Mouse (Mus musculus) intestine, embryonic 16.5 days (tissue): ENCODE results near the gene Prkar1b. TPM values are rescaled to one million over a fixed set of nuclear protein-coding genes. Genes with fewer than 3 reads are reported as not detected.
A peak's percentile ranks its signal among the peaks of the same experiment; 100 is the strongest.

ENCODE experiments used
- ATAC-seq: fragments of 200-750 bp; cut with Nextera tagmentation; 2 replicates; pipeline ENCODE4 v1.8.0; 2017; ENCODE audit warnings: moderate TSS enrichment, moderate library complexity
- H3K27ac ChIP-seq: fragments of 300-500 bp; sonication (generic); 2 replicates; pipeline ENCODE4 v1.5.1; 2014; ENCODE audit warnings: mild to moderate bottlenecking, low read length
- H3K27me3 ChIP-seq: fragments of 300-500 bp; sonication (generic); replicated peaks from 2 replicates; pipeline ENCODE4 v1.6.1; 2014; ENCODE audit warnings: low read length, control low read depth, mixed read lengths; ENCODE audit not compliant: control insufficient read depth, insufficient read depth
- H3K36me3 ChIP-seq: fragments of 300-500 bp; sonication (generic); 2 replicates; pipeline ENCODE4 v1.6.1; 2014; ENCODE audit warnings: low read length, control low read depth; ENCODE audit not compliant: control insufficient read depth, insufficient read depth
- H3K4me1 ChIP-seq: fragments of 300-500 bp; sonication (generic); 2 replicates; pipeline ENCODE4 v1.6.1; 2014; ENCODE audit warnings: low read length, control low read depth, mixed read lengths; ENCODE audit not compliant: control insufficient read depth, insufficient read depth
- H3K4me2 ChIP-seq: fragments of 300-500 bp; sonication (generic); 2 replicates; pipeline ENCODE4 v1.6.1; 2014; ENCODE audit warnings: low read depth, low read length, control low read depth
- H3K4me3 ChIP-seq: fragments of 300-500 bp; sonication (generic); 2 replicates; pipeline ENCODE4 v1.5.1; 2014; ENCODE audit warnings: mild to moderate bottlenecking, low read length
- H3K9ac ChIP-seq: fragments of 300-500 bp; sonication (generic); 2 replicates; pipeline ENCODE4 v1.6.1; 2014; ENCODE audit warnings: low read depth, low read length
- H3K9me3 ChIP-seq: fragments of 300-500 bp; sonication (generic); 2 replicates; pipeline ENCODE4 v1.6.1; 2016; ENCODE audit warnings: low read length, control low read depth; ENCODE audit not compliant: control insufficient read depth
- WGBS: fragments of 180-500 bp; shearing (Covaris S2); extraction: QIAGEN DNeasy Blood & Tissue Kit; methylation state at CpG from one replicate; pipeline ENCODE4 v1.1.7; 2014; 5-methylcytosine and 5-hydroxymethylcytosine counted together
- polyA plus RNA-seq: library from polyadenylated mRNA; unstranded; fragments of >200 nt; fragmentation: Nextera tagmentation; extraction: Ambion mirVana; gene quantifications from 2 replicates; pipeline ENCODE4 v1.2.1, GENCODE M21; 2015

Gene Prkar1b
- polyA plus RNA-seq, 1 experiment from 2014 or later = 23.6 TPM

DNA sequence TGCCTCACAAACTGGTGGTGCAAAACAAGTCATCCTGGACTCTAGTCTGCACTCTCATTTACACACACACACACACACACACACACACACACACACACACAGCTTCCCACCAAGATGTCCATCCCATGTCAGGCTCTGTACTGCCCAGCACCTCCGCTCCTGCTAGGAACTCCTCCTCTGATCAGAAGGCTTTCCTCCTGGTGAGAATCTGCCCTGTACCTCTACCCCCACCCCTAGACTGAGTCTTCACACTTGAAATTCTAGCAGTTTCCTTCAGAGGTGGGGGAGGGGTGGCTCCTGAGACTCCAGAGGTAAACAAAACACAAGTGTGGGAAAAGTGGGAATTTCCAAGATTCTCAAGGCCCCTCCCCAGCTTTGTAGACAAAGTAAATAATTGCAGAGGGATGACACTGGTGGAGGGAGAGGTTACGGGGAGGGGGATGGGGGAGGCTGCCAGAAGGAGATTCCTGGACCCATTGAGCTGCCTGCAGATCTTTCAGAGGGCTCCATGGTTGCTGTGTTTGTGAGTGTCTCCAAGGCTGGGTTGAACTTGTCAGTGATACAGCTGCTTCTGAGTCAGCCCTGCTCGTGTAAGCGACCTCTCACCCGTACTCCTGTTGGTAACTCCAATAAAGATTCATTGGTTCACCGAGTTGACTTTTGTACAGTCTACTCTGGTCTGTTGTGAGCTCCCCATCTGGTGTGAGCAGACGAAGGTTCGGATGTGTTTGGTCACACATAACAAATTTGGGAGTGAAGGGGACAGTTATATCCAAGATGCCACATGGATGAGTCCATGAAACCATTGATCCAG lies 54.3 kb downstream of the Prkar1b start:
- ATAC-seq = peak; percentile 38
- no peaks in the 10 kb centered on the region for H3K27me3 ChIP-seq
- H3K4me2 ChIP-seq = no peak overlapping the region
- H3K4me1 ChIP-seq = peaks cover 22% of the 10 kb centered on the region
- WGBS = 58% methylated on average over 8 of the region's 8 CpGs
- no peak overlapping the region for H3K27ac ChIP-seq
- peaks cover 5% of the 10 kb centered on the region; the same call in 1 of the 2 replicates for H3K9me3 ChIP-seq
- H3K9ac ChIP-seq = no peak overlapping the region
- 0 out of 2 replicates have a peak, but pooled peaks cover 2% of the 10 kb centered on the region for H3K36me3 ChIP-seq
- no peak overlapping the region for H3K4me3 ChIP-seq

DNA sequence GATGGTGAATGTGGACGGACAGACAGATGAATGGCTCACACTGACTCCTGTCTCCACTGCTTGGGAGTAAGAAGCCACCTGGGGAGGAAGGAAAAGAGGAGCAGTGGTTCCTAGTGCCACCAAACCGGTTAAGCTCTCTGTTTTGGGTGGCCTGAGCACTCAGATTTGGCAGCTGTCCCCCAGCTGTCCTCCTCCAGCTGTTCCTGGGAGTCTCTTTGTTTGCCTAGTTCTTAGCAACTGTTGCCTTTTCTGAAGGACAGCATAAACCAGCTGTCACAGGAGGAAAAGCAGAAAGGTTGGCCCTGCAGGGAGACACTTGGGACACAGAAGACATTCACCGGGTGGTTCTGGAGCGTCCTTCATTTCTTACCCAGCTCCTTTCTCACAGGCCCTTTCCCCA lies 56.3 kb downstream of the Prkar1b start:
- 0 out of 2 replicates have a peak, but pooled peaks cover 10% of the 10 kb centered on the region for H3K4me1 ChIP-seq
- no peak overlapping the region for H3K9ac ChIP-seq
- no peaks in the 10 kb centered on the region for H3K27me3 ChIP-seq
- peaks cover 5% of the 10 kb centered on the region; the same call in 1 of the 2 replicates for H3K9me3 ChIP-seq
- H3K36me3 ChIP-seq = 0 out of 2 replicates have a peak, but pooled peaks cover 2% of the 10 kb centered on the region
- WGBS = 44% methylated on average over 4 of the region's 4 CpGs
- no peak overlapping the region for H3K4me3 ChIP-seq
- H3K27ac ChIP-seq = no peak overlapping the region
- peak; percentile 40; the same call in 1 of the 2 replicates for ATAC-seq
- H3K4me2 ChIP-seq = no peak overlapping the region

DNA sequence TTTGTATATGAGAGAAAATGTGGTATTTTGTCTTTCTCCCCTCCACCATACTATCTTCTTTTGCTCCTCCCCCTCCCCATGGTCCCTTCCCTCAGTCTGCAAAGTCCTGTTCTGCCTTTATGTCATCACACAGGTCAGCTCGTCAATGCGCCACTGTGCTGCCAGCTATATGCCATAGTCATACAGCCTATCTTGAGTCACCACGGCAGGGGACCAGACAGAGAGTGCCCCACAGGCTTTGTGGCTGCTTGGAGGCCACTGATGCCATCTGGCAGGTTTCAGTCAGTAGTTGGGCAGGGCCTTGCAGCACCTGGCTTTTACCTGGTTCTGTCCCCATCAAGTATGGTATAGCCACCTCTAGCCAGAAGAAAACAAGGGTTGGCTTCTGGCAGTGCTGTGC lies 58.1 kb downstream of the Prkar1b start:
- Histone ChIP-seq H3K4me3 (no peak overlapping the region), H3K27me3 (no peaks in the 10 kb centered on the region), H3K9me3 (no peaks in the 10 kb centered on the region), H3K27ac (no peak overlapping the region), H3K4me1 (0 out of 2 replicates have a peak, but pooled peaks cover 9% of the 10 kb centered on the region), H3K9ac (no peak overlapping the region), H3K4me2 (no peak overlapping the region), H3K36me3 (0 out of 2 replicates have a peak, but pooled peaks cover 2% of the 10 kb centered on the region)
- no peak for ATAC-seq
- WGBS = 88% methylated on average over 3 of the region's 3 CpGs

DNA sequence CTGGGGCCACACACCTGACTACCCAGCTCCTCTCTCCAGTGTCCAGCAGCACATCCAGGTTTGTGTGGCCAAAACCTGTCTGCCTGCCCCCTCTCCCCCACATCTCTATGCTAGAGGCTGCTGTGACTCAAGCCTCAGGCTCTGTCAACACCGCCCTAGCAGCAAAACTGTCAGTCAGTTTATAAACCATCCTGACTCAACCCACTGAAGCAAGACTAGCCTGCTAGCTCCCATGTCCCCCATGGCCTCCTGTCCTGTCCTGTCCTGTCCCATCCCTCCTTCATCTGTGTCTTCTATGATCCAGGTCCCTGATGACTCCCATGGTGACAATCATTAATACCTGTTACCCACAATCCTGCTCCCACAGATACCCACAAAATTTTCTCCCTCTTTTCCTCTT lies 59.6 kb downstream of the Prkar1b start:
- no peaks in the 10 kb centered on the region for H3K27me3 ChIP-seq
- WGBS = 75% methylated on average over 1 of the region's 1 CpGs
- H3K4me2 ChIP-seq = no peak overlapping the region
- no peak for ATAC-seq
- no peaks in the 10 kb centered on the region for H3K9me3 ChIP-seq
- no peak overlapping the region for H3K27ac ChIP-seq
- 0 out of 2 replicates have a peak, but pooled peaks cover 6% of the 10 kb centered on the region for H3K4me1 ChIP-seq
- no peaks in the 10 kb centered on the region for H3K36me3 ChIP-seq
- H3K4me3 ChIP-seq = no peak overlapping the region
- H3K9ac ChIP-seq = no peak overlapping the region

DNA sequence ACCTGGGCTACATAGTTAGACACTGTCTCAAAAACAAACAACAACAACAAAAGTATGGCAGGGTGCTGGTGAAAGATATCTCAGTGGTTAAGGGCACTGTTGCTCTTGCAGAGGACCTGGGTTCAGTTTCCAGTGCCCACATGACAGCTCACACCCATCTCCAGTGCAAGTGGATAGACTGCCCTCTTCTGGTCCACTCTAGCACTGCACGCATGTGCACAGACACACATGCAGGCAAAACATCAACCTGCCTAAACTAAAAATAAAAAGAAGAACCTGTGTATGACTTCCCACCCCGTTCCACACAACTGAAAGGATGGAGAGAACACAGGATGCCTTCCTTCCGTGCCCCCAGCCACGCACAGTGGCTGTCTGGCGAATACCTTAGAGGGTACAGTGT lies 61.6 kb downstream of the Prkar1b start:
- no peak overlapping the region for H3K9ac ChIP-seq
- no peak overlapping the region for H3K4me2 ChIP-seq
- no peaks in the 10 kb centered on the region for H3K36me3 ChIP-seq
- no peak for ATAC-seq
- 91% methylated on average over 5 of the region's 5 CpGs for WGBS
- H3K4me3 ChIP-seq = no peak overlapping the region
- H3K27me3 ChIP-seq = no peaks in the 10 kb centered on the region
- no peak overlapping the region for H3K27ac ChIP-seq
- peaks cover 12% of the 10 kb centered on the region for H3K4me1 ChIP-seq
- H3K9me3 ChIP-seq = no peaks in the 10 kb centered on the region

DNA sequence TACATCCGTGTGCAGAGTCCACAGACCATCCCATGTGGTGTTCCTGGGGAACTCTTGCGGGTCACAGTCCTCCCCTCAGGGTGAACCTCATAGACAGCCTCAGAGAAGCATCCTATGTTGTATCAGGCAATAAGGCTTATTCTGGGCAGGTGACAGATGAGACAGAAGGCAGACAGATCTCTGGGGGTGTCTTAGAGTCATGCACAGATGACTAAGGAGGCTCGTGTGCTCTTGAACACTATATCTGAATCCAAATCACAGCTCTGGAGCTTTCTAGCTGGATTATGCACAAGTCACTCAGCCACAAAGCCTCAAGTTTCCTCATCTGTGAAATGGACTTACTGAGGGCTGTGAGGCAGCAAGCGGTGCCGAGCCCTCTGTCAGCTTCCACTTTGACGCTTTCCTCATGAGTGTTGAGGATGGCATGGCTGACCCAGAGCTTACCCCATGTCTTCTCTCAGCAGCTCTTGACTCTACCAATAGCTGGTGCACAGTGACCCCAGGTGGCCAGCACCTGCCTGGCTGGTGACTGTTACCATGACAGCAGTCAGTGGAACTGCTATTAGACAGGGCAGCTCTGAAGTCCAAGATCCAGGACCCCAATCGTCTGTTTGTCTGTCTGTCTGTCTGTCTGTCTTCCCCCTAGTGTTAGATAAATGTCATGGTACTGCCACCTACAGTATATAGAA lies 64.8 kb downstream of the Prkar1b start:
- Histone ChIP-seq H3K27me3 (no peaks in the 10 kb centered on the region), H3K4me3 (no peak overlapping the region), H3K4me2 (no peak overlapping the region), H3K27ac (no peak overlapping the region), H3K36me3 (no peaks in the 10 kb centered on the region), H3K9ac (no peak overlapping the region), H3K9me3 (peaks cover 2% of the 10 kb centered on the region; the same call in 1 of the 2 replicates), H3K4me1 (peaks cover 24% of the 10 kb centered on the region)
- WGBS = 74% methylated on average over 7 of the region's 7 CpGs
- peak; percentile 52; the same call in 1 of the 2 replicates for ATAC-seq

DNA sequence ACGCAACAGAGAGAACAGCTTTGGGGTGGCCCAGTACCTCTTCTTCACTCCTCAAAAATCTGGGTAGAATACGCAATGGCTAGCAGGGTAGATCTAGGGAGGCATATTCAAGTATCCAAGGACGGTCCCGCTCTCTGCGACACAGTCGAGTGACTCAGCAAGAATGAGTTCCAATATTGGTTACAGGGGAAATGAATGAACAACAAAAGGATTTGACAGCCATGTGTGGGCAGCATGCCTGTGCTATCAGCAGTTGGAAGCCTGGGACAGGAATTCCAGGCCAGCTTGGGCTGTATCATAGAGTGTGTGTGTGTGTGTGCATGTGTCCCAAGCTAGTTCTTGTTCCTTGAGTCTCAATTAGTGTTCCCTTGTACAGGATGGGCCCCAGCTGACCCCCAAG lies 65.5 kb downstream of the Prkar1b start:
- ATAC-seq = no peak
- no peak overlapping the region for H3K4me3 ChIP-seq
- no peaks in the 10 kb centered on the region for H3K36me3 ChIP-seq
- H3K27me3 ChIP-seq = no peaks in the 10 kb centered on the region
- no peak overlapping the region for H3K27ac ChIP-seq
- H3K9me3 ChIP-seq = peaks cover 2% of the 10 kb centered on the region; the same call in 1 of the 2 replicates
- no peak overlapping the region for H3K4me2 ChIP-seq
- H3K9ac ChIP-seq = no peak overlapping the region
- peaks cover 24% of the 10 kb centered on the region for H3K4me1 ChIP-seq
- 84% methylated on average over 6 of the region's 6 CpGs for WGBS

DNA sequence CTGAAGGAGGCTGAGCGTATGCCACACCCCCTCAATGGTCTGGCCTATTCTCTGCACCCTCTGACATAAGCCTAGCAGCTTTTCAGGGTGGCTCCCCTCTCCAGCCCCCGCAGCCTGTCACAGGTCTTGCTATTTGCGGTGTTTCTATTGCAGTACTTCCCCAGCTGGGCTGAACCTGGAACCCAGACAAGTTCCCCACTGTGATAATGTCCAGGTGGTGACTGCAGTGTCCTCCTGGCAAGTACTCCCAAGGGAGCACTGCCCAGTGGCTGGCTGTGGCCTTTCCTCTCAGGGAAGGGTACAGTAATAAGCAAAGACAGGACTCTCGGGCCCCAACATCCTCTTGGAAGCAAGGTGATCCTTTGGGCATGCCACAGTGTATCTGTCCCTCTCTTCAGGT lies 66.0 kb downstream of the Prkar1b start:
- Histone ChIP-seq H3K36me3 (no peaks in the 10 kb centered on the region), H3K4me1 (peaks cover 24% of the 10 kb centered on the region), H3K27ac (no peak overlapping the region), H3K27me3 (no peaks in the 10 kb centered on the region), H3K4me2 (no peak overlapping the region), H3K4me3 (no peak overlapping the region), H3K9me3 (peaks cover 2% of the 10 kb centered on the region; the same call in 1 of the 2 replicates), H3K9ac (no peak overlapping the region)
- WGBS = 67% methylated on average over 4 of the region's 4 CpGs
- ATAC-seq = peak; percentile 34; the same call in 1 of the 2 replicates

DNA sequence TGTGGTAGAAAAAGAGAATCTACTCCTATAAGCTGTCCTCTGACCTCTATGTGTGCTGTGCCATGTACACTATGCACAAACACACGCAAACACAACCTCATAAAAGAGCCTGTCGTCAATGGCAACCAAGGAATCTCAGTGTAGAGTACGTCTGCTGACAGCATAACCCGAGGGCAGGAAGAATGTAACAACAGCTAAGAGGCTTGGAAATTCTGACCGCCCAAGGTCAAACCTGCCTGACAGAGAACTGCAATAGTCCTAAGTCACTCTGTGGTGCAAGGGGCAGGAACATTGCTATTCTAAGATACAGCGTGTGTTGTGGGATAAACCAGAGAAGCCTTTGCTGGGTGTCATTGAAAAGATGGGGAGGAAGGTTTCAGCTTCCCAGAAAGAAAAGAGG lies 68.4 kb downstream of the Prkar1b start:
- peak; percentile 28; the same call in 1 of the 2 replicates for ATAC-seq
- H3K36me3 ChIP-seq = no peaks in the 10 kb centered on the region
- 20% methylated on average over 6 of the region's 6 CpGs for WGBS

More for the DNA sequence above, 68.4 kb downstream of the Prkar1b start:
- Histone ChIP-seq H3K4me1 (peaks cover 38% of the 10 kb centered on the region), H3K9me3 (peaks cover 2% of the 10 kb centered on the region; the same call in 1 of the 2 replicates), H3K4me2 (no peak overlapping the region), H3K27me3 (no peaks in the 10 kb centered on the region), H3K27ac (peak overlapping the region; percentile 36; the same call in 1 of the 2 replicates), H3K9ac (no peak overlapping the region), H3K4me3 (no peak overlapping the region)
